Mouse (Mus musculus): Measurements from ENCODE around the gene Flrt1. TPM values are rescaled to one million over a fixed set of nuclear protein-coding genes. Genes with fewer than 3 reads are reported as not detected.

Flrt1 gene
- total RNA-seq (2021), result under 1 TPM; 0.53 to 0.54 TPM
- long read RNA-seq, experiment 1, partial matches to known transcripts, result 0 of 3 reads
- long read RNA-seq, experiment 1, other reads (novel, unspliced or antisense), result 3 of 3 reads
- long read RNA-seq, experiment 2, partial matches to known transcripts, result 0 of 1 reads
- long read RNA-seq, experiment 2, other reads (novel, unspliced or antisense), result 1 of 1 reads

- no peak for DNase-seq
Observed at GRCm38 (mm10) chr19:7105544-7105943, at the start of gene Flrt1. Flrt1 (minus strand) TSS chr19:7105729.

GRCm38 (mm10) chr19:7155196-7155595 is 49.7 kb upstream of the Flrt1 start:
- DNase-seq, result no peak
- peak overlapping the region; percentile 77 for H3K27ac ChIP-seq
- intact Hi-C loops (cut with DNase I), result no loop called here
- TF ChIP-seq CTCF (IDR thresholded peaks at IDR 0.05), result no peak
- H3K4me3 ChIP-seq, result no peak overlapping the region

More at GRCm38 (mm10) chr19:7105544-7105943, at the start of gene Flrt1:
- Histone ChIP-seq H3K27ac (peak within 1 kb of the TSS; percentile 79), H3K4me3 (no peak within 1 kb of the TSS)
- intact Hi-C loops (cut with DNase I), result no loop called here
- no peak for TF ChIP-seq CTCF (IDR thresholded peaks at IDR 0.05)

GRCm38 (mm10) chr19:7153232-7153631 is 47.7 kb upstream of the Flrt1 start:
- Histone ChIP-seq H3K4me3 (no peak overlapping the region), H3K27ac (peak overlapping the region; percentile 77)
- intact Hi-C loops (cut with DNase I), result no loop called here
- peak; percentile 89 for DNase-seq
- no peak for TF ChIP-seq CTCF (IDR thresholded peaks at IDR 0.05)

- no peak for TF ChIP-seq CTCF (IDR thresholded peaks at IDR 0.05)
- intact Hi-C loops (cut with DNase I), result no loop called here
- Histone ChIP-seq H3K27ac (peak overlapping the region; percentile 77), H3K4me3 (no peak overlapping the region)
- no peak for DNase-seq
Observed at GRCm38 (mm10) chr19:7151927-7152653, 46.6 kb upstream of the Flrt1 start.

- Histone ChIP-seq H3K4me3 (no peak overlapping the region), H3K27ac (no peak overlapping the region)
- DNase-seq, result no peak
- intact Hi-C loops (cut with DNase I), result no loop called here
- TF ChIP-seq CTCF (IDR thresholded peaks at IDR 0.05), result no peak
Observed at GRCm38 (mm10) chr19:7151300-7151926, 45.9 kb upstream of the Flrt1 start.

- no peak for DNase-seq
- Histone ChIP-seq H3K4me3 (no peak overlapping the region), H3K27ac (no peak overlapping the region)
- TF ChIP-seq CTCF (IDR thresholded peaks at IDR 0.05), result no peak
- intact Hi-C loops (cut with DNase I), result no loop called here
Observed at GRCm38 (mm10) chr19:7149158-7149685, 43.7 kb upstream of the Flrt1 start.

GRCm38 (mm10) chr19:7148541-7149085 is 43.1 kb upstream of the Flrt1 start:
- DNase-seq, result no peak
- Histone ChIP-seq H3K27ac (no peak overlapping the region), H3K4me3 (no peak overlapping the region)
- no peak for TF ChIP-seq CTCF (IDR thresholded peaks at IDR 0.05)
- intact Hi-C loops (cut with DNase I), result no loop called here

GRCm38 (mm10) chr19:7148096-7148495 is 42.6 kb upstream of the Flrt1 start:
- TF ChIP-seq CTCF (IDR thresholded peaks at IDR 0.05), result no peak

GRCm38 (mm10) chr19:7146376-7146775 is 40.8 kb upstream of the Flrt1 start:
- no peak for TF ChIP-seq CTCF (IDR thresholded peaks at IDR 0.05)
- Histone ChIP-seq H3K4me3 (no peak overlapping the region), H3K27ac (no peak overlapping the region)
- no peak for DNase-seq
- intact Hi-C loops (cut with DNase I), result no loop called here

More at GRCm38 (mm10) chr19:7148096-7148495, 42.6 kb upstream of the Flrt1 start:
- Histone ChIP-seq H3K27ac (no peak overlapping the region), H3K4me3 (no peak overlapping the region)
- no peak for DNase-seq
- intact Hi-C loops (cut with DNase I), result no loop called here

- Histone ChIP-seq H3K27ac (no peak overlapping the region), H3K4me3 (no peak overlapping the region)
- TF ChIP-seq CTCF (IDR thresholded peaks at IDR 0.05), result no peak
- DNase-seq, result no peak
- intact Hi-C loops (cut with DNase I), result no loop called here
Observed at GRCm38 (mm10) chr19:7144458-7144857, 38.9 kb upstream of the Flrt1 start.

GRCm38 (mm10) chr19:7143854-7144253 is 38.3 kb upstream of the Flrt1 start:
- intact Hi-C loops (cut with DNase I), result no loop called here
- DNase-seq, result peak; percentile 79
- Histone ChIP-seq H3K4me3 (peak overlapping the region; percentile 60), H3K27ac (no peak overlapping the region)
- no peak for TF ChIP-seq CTCF (IDR thresholded peaks at IDR 0.05)

- Histone ChIP-seq H3K27ac (no peak overlapping the region), H3K4me3 (no peak overlapping the region)
- DNase-seq, result no peak
- intact Hi-C loops (cut with DNase I), result no loop called here
- TF ChIP-seq CTCF (IDR thresholded peaks at IDR 0.05), result no peak
Observed at GRCm38 (mm10) chr19:7142207-7142915, 36.8 kb upstream of the Flrt1 start.
